Mouse (Mus musculus) spleen, adult 12 weeks (tissue): ENCODE measurements around the gene Gkap1.

Experiments
- DNase-seq: peaks from one replicate; pipeline ENCODE4 v3.0.0; 2022; ENCODE audit warnings: low spot score

Gkap1 gene

DNA sequence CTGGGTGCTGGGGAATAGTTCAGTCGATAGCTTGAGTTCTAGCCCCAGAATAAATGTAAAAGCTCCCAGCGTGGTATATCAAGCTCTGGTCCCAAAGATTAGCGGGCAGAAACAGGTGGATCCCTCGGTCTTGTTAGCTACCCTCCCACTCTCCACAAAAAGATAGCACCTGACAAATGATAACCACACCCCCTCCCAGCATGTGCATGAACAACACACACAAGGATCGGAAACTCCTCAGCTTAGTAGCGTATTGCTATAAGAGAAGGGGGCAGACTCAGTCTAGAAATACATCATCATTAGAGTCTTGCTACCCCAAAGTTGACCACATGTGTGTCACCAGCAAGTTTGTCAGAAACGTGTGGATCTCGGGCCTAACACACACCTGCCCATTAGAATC is at the start of gene Gkap1:
Gene Gkap1, minus strand, starts transcription at position 101 of the 400 bp plus-strand sequence.
- no peak for DNase-seq

DNA sequence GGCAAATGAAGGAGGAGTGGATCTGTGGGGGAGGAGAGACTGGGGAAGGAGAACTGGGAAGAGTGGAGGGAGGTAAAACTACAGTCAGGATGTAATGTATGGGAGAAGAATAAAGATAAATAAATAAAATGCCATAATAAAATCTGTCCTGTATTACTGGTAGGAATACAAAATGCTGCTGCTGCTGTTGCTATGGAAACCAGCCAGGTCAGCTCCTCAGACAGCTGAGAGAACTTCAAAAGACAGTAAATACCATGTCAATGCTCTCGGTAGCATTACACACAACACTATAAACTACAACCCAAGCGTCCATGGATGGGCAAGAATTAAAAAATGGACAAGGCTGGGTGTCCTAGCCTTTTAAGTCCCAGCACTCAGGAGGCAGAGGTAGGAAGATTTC is 42.3 kb upstream of the Gkap1 start:
- no peak for DNase-seq

DNA sequence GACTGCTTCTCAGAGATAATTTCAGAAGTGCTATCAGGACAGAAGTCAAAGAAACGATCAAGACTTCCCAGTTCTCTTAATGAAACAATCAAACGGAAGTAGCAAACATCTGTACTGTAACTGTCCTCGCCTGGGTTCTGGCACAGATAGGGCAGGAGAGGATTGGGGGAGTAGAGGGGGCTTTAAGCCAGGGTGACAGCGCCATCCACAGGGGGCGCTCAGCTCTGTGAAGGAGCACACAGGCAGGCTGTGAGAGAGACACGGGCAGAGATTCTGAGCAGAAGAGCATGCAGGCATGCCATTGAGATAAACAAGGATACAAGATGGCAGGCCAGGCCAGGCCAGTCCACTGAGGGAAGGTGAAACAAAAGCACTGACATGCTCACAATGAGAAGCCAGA is 39.5 kb upstream of the Gkap1 start:
- no peak for DNase-seq

DNA sequence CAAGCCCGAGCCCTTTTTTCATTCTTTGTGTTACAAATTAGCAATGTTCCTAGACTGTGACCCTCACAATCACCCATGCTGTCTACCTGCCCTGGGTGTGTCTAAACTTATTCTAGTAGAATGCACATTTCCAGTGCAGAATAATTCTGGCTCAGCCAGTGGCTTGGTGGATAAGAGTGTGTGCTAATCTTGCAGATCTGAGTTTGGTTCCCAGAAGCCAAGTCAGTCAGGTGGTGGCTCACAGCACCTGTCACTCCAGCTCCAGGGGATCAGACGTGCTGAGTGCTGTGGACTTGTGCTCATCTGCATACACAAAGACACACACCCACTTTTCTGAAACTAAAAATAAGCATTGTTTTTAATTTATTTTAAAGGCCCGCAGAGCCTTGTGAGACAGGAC is 38.3 kb upstream of the Gkap1 start:
- no peak for DNase-seq

DNA sequence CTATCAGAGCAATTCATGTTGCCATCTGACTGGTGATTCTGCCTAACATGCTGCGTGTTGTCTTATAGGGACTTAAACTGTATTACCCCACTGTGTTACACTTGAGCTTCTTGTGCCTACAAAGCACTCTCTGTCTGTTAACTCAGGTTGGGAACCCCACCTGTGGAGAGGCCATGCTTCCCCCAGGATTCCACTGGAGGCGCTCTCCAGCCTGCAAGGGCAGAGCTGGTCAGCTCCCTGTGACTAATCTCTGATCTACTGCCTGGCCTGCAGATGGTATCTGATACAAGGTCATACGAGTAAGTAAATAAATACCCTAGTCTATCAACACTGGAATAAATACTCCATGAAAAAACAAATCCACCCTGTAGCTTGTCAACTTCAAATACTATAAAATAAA is 35.9 kb upstream of the Gkap1 start:
- no peak for DNase-seq

DNA sequence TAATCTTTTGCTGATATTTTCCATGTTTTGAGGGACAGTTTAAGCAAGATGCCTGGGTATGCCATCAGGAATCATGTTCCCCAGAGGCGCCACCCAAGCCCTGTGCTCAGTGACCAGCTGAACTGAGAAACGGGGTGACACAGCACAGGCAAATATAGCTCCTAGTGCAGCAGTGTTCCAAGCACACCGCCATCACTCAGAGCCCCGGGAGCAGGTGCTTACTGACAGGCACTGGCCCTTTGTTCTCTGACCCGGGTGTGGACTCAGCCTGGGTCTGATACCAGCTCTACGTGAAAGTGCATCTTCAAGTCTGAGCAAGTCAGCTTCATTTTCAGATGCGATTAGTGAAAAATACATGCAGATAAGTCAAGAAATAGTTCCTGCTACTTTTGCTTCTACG is 34.0 kb upstream of the Gkap1 start:
- DNase-seq, result no peak

DNA sequence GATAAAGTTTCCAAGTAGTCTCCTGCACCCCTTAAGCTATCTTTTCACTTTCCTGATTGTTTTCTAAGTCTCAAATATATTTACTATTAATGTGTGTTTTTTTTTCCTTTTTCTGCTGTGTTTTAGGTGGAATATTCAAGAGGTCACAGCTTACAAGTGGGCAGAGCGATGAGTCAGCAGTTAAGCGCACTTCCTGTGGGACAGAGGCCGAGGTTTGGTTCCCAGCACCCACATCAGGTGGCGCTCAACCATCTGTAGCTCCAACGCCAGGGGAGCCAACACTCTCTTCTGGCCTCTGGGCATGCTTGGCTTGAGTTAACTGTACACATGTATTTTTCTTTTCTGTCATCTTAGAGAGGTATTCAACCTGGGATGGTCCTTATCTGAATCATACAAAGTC is 32.0 kb upstream of the Gkap1 start:
- DNase-seq, result no peak

DNA sequence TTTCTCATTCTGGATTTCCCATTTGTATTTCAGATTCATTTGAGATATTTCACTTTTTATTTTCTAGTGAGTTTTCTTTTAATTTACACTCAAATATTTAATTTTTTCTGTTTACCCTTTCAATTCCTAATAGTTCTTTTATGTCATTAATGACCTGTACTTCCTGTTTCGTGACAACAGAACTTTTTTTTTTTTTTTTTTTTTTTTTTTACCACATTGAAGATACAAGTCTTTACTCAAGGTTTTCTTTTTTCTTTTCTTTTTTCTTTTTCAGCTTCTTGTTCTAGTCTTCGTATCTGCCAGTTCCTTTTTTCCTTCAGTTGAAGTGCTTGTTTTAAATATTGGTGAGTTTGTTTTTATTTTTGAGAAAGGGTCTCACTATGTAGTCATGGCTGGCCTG is 29.7 kb upstream of the Gkap1 start:
- DNase-seq, result no peak

DNA sequence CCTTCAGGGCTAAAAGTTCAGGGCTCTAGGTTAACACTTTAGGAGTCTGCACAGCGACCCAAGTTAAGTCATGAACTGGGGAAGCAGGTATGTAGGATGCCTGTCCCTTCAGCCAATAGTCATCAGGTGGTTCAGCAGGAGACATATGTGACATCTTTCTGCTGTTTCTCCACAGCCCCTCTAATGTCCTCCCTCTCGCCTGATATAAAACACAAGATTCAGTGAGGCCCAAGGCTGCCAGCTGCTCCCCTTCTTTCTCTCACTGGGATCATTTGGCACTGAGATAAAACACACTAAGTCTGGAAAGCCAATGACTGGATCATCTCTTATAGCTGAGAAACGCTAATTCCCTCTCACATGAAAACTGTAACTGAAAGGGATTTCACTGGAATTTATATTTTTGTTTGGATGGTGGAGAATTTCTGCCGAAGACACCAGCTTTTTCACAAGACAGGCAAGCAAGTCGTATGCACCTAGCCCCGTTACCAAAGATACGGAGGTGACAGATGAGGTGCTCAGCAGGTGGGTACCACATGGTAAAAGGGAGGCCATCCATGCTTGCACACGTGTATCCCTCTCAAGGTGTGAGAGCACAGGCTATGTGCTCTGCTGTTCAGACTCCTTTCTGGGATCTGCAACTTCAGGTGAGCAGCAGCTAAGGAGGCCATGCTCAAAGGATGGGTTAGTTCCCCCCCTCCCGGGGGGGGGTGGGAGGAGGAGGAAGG is 27.1 kb upstream of the Gkap1 start:
- no peak for DNase-seq

DNA sequence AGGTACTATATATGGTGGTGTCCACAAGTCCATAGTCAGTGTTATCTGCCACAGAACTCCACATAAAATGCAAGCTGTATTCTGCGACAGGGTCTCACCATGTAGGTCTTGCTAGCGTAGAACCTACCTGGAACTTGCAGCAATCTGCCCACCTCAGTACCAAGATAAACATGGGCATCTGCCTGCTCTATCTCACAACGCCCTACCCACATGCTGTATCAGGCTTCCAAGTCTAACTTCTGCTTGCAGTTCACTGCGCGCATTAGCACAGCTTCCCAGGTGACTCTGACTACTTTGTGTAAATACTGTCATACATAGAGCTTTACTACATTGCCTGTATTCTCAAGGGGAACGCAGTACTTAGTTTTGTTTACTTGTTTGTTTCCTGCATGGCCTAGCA is 26.5 kb upstream of the Gkap1 start:
- no peak for DNase-seq

DNA sequence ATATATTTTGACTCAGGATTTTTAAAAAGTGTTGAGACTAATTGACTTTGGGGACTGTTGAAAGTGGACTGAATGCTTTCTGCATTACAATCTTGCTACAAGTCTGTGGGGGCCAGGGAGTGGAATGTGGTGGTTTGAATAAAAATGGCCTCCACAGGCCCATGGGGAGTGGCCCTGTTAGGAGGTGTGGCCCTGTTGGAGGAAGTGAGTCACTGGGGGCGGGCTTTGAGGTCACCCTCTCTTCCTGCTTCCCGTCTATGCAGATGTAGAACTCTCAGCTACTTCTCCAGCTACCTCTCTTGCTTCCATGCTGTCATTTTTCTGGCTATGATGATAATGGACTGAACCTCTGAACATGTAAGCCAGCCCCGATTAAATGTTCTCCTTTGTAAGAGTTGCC is 23.3 kb upstream of the Gkap1 start:
- DNase-seq, result no peak

DNA sequence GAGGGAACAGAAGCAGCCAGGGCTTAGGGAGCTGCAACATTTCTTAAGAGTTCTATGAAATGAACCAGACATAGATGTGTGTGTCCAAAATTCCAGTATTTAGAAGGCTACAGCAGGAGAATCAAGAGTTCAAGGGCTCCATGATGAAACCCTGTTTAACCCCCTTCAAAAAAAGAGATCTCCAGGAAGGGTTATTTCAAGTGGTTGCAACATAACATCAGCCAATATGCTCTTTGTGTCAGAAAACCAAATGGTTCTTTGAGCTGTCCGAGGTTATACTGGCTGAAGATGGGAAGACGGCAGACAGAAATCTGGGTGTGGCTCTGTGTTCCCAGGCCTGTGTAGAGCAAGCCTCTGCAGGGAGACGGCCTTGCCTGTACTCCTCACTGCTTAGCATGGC is 20.1 kb upstream of the Gkap1 start:
- DNase-seq, result no peak

DNA sequence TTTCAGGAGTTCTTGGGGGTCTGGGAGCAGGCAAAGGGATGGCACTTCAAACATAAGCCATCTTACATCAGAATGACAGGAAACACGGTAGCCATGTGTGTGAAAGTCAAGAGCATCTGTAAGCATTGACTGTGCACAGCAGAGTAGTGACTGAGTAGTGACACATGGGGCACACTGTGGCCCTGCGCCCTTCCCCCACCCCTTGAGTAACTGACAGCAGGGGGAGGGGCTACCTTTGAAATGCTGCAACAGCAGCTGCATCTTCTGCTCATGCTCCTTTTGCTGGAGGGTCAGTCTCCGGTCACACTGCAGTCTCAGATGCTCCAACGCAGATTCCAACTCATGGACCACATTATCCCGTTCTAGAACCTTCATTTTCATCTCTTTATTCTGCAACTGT is 17.3 kb upstream of the Gkap1 start:
- no peak for DNase-seq

DNA sequence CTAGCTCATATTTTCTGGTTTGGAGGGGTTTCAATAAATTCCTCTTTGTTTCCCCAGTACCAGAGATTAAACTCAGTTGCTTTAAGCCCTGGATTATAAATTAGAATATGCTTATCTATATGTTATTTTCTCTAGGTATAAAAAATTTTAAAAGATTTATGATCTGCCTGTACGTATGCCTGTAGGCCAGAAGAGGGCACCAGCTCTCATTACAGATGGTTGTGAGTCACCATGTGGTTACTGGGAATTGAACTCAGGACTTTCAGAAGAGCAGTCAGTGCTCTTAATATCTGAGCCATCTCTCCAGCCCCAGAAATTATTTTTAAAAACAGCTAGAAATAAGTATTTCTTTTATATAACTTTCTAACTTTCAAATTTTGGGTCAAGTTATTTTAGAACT is 13.8 kb upstream of the Gkap1 start:
- no peak for DNase-seq

DNA sequence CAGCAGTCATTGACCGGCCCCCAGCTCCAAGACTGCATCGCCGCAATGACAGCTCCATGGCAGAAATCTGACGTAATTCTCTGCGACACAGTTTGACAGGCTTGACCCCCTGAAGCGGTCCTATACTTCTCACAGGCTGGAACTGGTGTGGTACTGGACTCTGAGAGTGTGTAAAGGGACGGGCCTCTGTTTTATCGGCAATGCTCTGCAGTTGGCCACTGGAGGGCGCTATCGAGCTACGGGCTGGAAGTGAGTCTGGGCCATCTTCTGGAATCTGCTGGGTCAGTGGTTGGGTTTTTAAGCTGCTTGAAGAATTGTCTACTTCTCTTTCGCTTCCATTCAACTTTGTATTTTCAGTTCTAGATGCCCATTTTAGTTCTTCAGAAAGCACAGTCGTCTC is 12.3 kb upstream of the Gkap1 start:
- peak; percentile 60 for DNase-seq

DNA sequence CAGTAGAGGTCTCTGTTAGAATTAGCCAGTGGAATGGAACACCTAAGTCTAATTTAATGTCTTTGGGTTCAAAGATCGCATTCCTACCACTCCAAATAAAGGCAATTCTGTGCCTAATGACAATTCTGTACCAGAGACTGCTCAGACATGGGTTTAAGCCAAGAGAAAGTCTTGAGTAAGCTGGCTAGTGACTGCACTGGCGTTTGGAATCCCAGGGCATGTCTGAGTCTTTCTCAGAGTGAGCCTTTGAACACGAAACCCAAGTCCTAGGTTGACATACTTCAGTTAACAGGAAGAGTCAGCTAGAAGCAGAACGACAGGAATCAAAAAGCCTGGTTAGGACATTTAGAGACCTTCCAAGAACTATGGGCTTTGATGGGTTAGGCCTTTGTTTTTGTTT is 8.0 kb upstream of the Gkap1 start:
- no peak for DNase-seq

DNA sequence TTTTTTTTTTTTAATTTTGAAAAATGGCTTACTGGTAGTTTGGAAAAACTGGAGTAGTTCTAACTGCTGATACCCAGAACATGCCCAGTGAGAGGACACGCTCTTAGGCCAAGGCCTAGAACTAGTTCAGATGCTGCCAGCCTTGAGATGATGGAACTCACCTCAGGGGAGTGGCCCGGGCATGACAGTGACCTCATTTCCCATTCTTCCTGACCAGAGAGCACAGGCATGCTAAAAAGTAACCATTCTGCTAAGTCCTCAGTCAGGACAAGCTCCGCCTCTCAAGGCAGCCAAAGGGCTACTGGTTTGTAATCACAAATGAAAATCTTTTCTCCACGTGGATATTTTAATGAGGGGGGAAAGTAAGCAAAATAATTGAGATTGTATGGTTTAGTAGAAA is 6.4 kb upstream of the Gkap1 start:
- DNase-seq, result no peak

DNA sequence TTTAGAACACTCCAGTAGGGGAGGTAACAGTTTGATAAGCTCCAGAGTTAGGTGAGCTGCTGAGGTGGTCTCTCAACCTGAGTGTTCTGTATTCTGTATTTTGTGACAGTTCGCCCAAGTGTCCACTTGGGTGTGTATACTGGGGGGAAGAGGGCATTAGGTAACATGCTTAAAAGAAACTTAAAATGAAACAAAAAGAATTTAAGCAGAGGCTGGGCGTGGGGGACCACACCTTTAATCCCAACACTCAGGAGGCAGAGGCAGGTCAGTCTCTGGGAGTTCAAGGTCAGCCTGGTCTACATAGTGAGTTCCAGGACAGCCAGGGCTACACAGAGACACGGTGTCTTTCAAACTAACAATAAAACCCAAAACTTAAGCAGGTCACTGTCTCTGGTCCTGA is 5.0 kb upstream of the Gkap1 start:
- no peak for DNase-seq

DNA sequence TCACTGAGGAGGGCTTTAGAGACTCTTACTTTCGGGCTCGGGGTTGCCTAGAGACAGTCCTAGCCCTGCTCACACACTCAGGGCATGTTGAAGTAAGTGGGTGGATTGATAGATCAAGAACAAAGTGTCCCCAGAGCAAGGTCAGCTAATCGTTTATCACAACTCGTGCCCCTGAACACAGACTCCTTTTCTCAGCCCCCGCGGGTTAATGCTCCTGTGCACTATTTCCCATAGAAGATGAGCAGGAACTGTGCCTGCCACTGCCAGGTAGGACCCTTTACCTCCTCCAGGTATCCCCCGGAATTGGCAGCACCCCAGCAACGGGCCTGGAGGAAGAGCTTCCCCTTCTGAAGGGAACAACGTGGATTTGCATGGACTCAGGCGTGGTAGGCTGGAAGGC is 757 bp upstream of the Gkap1 start:
- DNase-seq, result no peak

DNA sequence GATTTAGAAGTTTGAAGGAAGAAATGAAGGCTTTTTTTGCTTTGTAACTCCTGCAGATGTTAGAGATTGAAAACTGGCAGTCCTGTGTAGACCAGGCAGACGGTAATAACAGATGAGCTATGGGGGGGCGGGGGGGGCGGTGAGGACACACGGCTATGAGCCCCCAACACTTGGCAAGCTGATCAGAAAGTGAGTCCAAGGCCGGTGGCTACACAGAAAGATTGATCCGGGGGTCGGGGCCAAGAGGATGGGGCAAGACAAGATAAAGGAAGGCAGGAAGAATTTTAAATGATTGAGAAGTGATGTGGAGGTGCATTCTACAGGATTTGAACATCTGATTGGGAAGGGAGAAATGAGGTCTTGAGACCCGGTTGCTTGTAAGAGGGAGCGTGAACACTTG is 423 bp downstream of the Gkap1 start:
- DNase-seq, result no peak

DNA sequence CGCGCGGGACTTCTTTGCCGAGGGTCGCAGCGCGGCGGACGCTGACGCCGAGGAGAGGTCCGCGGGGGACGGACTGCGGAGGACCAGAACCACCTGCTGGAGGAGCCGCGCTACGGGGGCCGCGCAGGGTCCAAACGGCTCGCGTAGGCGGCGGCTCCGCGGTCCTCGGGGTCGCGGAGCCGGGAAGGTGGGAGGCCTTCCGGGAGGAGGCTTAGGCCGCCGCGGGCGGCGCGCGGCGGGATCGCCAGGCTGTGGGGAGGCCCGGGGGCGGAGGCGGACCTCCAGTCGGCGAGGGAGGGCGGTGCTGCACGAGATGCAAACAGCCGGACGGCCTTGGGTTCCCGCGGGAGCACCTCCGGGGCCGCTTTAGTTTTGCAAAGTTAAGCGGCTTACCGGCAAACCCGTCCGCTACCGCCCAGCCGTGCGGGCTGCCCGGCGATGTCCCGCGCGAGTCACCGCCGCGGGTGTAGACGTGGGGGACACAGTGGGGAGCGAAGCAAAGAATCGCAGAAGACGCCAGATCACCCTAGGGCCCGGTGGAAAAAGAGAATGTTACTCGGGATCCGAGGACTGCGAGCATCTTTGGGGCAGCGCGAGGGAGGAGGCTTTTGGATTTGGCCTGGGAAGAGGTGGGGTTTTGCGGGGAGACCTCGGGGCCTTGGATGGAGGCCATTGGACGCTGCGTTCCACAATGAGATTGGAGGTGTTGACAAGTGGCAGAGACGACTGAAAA is 1.1 kb downstream of the Gkap1 start:
- DNase-seq, result peak; percentile 13

DNA sequence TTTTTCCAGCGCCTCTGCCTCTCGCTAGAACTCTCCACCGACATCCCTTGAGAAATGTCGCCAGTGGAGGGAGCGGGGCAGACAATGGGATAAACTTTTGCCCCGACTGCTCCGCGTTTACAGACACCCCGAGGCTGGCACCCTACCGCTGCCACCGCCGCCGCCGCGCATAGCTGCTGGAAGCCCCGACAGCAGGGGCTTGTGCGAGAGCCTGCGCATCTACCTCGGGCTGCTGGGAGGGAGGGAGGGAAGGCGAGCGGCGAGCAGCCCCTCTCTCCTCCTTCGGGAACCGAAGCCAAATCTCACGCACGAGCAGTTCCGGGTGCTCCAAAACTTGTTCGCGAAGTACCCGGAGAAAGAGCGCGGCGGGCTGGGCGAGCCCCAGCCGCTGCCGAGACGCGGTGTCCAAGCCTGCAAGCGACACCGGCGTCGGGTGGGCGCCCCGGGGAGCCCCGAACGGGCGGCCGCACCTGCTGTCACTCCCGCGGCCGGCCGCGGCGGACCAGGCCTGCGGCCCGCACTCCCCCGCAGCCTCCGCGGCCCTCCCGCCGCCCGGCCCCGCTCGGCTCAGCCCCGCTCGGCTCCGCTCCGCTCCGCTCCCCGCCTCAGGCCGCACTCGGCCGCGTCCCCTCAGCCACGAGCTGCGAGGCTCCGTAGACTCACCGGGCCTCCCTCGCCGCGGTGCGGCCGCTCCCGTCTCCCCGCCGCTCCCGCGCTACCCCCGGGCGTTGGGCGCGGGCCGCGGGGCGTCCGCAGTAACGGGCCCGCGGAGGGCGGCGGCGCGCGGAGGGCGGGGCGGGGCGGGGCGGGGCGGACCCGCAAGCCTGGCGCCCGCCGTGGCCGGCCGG is 1.9 kb downstream of the Gkap1 start:
- no peak for DNase-seq

DNA sequence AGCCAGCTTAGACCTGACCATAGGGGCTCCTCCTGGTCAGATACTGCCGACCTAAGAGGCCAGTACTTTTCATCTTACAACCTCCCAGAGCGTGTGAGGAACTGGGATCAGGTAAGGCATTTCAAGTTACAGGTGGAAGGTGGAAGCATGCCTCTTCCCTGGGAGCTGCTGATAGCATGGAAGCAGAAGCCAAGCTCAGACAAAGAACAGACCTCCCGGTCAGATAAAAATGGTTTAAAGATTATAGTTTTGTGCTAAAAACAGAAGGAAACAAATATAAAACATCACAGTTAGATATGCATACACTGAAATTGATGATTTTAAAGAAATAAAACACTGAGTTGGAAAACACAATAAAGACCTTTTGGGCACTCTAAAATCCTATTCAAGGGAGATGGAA is 8.6 kb downstream of the Gkap1 start:
- no peak for DNase-seq
